Mouse (Mus musculus) ES-E14 (cell line): ENCODE results near the gene Chst15. TPM values are rescaled to one million over a fixed set of nuclear protein-coding genes. Genes with fewer than 3 reads are reported as not detected.

Experiments
- DNase-seq: peaks from one replicate; pipeline ENCODE4 v3.0.0-alpha.2; 2013; ENCODE audit warnings: low read depth, low spot score
- H3K27ac ChIP-seq: 2 replicates; pipeline ENCODE4 v1.5.1; 2012; ENCODE audit warnings: low read depth, mild to moderate bottlenecking, low read length, moderate library complexity, mixed read lengths; ENCODE audit not compliant: poor library complexity, insufficient read depth, severe bottlenecking
- H3K36me3 ChIP-seq: 2 replicates; pipeline ENCODE4 v1.6.1; 2012; ENCODE audit warnings: mild to moderate bottlenecking, low read length, moderate library complexity, mixed read lengths; ENCODE audit not compliant: control insufficient read depth, poor library complexity, insufficient read depth, severe bottlenecking
- H3K4me1 ChIP-seq, 2 experiments: fragments of 150-350 bp in 1 of 2; sonication (generic) in 1 of 2; 2 replicates each; pipeline ENCODE4 v1.6.1; 2012; ENCODE audit warnings: low read length in 2 of 2, mild to moderate bottlenecking in 1 of 2, mixed read lengths in 1 of 2; ENCODE audit not compliant: control insufficient read depth in 2 of 2, insufficient read depth in 2 of 2, poor library complexity in 1 of 2
- H3K4me3 ChIP-seq, 2 experiments: fragments of 150-350 bp in 1 of 2; sonication (generic) in 1 of 2; 2 replicates each; pipeline ENCODE4 v1.5.1; 2012; ENCODE audit warnings: low read length in 2 of 2, low read depth in 1 of 2, mild to moderate bottlenecking in 1 of 2, mixed read lengths in 1 of 2; ENCODE audit not compliant: insufficient read depth in 1 of 2, poor library complexity in 1 of 2, severe bottlenecking in 1 of 2
- H3K9ac ChIP-seq: 2 replicates; pipeline ENCODE4 v1.6.1; 2012; ENCODE audit warnings: low read depth, mild to moderate bottlenecking, low read length, mixed read lengths; ENCODE audit not compliant: poor library complexity, insufficient read depth, severe bottlenecking
- H3K9me3 ChIP-seq: fragments of 150-350 bp; sonication (generic); 2 replicates; pipeline ENCODE4 v1.6.1; 2012; ENCODE audit warnings: low read depth, mild to moderate bottlenecking, low read length; ENCODE audit not compliant: control insufficient read depth, insufficient read depth
- CHD2 ChIP-seq: IDR thresholded peaks from 2 replicates; pipeline ENCODE4 v1.6.1; 2014; ENCODE audit warnings: mild to moderate bottlenecking, low read depth, low read length, inconsistent platforms
- HCFC1 ChIP-seq: IDR thresholded peaks from 2 replicates; pipeline ENCODE4 v1.6.1; 2012; ENCODE audit warnings: low read length, inconsistent platforms, borderline replicate concordance; ENCODE audit not compliant: insufficient read depth
- MAFK ChIP-seq: IDR thresholded peaks from 2 replicates; pipeline ENCODE4 v1.6.1; 2014; ENCODE audit warnings: mild to moderate bottlenecking, low read depth, low read length, inconsistent platforms; ENCODE audit not compliant: insufficient read depth
- ZC3H11A ChIP-seq: IDR thresholded peaks from 2 replicates; pipeline ENCODE4 v1.6.1; 2012; ENCODE audit warnings: low read depth, mild to moderate bottlenecking, inconsistent platforms, low read length, borderline replicate concordance
- ZNF384 ChIP-seq: IDR thresholded peaks from 2 replicates; pipeline ENCODE4 v1.6.1; 2012; ENCODE audit warnings: low read depth, low read length, inconsistent platforms
- in situ Hi-C, 2 experiments: fragments of 600-800 bp; cut with MboI; formaldehyde crosslinking; loops; one replicate each; pipeline ENCODE4 v1.15.1; 2025; ENCODE audit warnings: low sequenced_read_pairs in 2 of 2, inconsistent platforms in 1 of 2; ENCODE audit not compliant: unreplicated experiment in 2 of 2
- total RNA-seq: library from RNA; depleted of rRNA; stranded (reverse); fragments of 300-350 nt; gene quantifications from 2 replicates; pipeline ENCODE4 v1.2.3, GENCODE M21; 2012

Chst15 gene
- total RNA-seq, 1 experiment, result 8.4 TPM

- no peaks in the 10 kb centered on the region for H3K36me3 ChIP-seq
- in situ Hi-C loops, result loop anchor here in 1 of 2 experiments (25.0 kb wide), 1 partner anchor 650 kb away; no protein-coding TSS in a partner anchor
- H3K9me3 ChIP-seq, result no peaks in the 10 kb centered on the region
- no peak for TF ChIP-seq MAFK
- no peak for TF ChIP-seq ZC3H11A
- no peak overlapping the region for H3K9ac ChIP-seq
- H3K4me3 ChIP-seq, result no peak overlapping the region
- DNase-seq, result no peak
- peaks cover 0 to 7% of the 10 kb centered on the region in 2 experiments; a peak in 1 of 4 replicates for H3K4me1 ChIP-seq
- no peak overlapping the region for H3K27ac ChIP-seq
These were observed 79.8 kb downstream of the Chst15 start for GRCm38 (mm10) chr7:132237191-132237590.

GRCm38 (mm10) chr7:132236789-132237188 lies 80.2 kb downstream of the Chst15 start:
- peaks cover 0 to 5% of the 10 kb centered on the region in 2 experiments; a peak in 1 of 4 replicates for H3K4me1 ChIP-seq
- DNase-seq, result no peak
- H3K36me3 ChIP-seq, result no peaks in the 10 kb centered on the region
- H3K9ac ChIP-seq, result no peak overlapping the region
- no peaks in the 10 kb centered on the region for H3K9me3 ChIP-seq
- H3K27ac ChIP-seq, result no peak overlapping the region
- TF ChIP-seq MAFK (no peak), HCFC1 (no peak), CHD2 (no peak), ZNF384 (no peak), ZC3H11A (no peak)
- in situ Hi-C loops, result loop anchor here in 1 of 2 experiments (25.0 kb wide), 1 partner anchor 651 kb away; no protein-coding TSS in a partner anchor
- H3K4me3 ChIP-seq, result no peak overlapping the region

GRCm38 (mm10) chr7:132234250-132234649 lies 82.8 kb downstream of the Chst15 start:
- Histone ChIP-seq H3K4me3 (no peak overlapping the region), H3K9me3 (no peaks in the 10 kb centered on the region), H3K27ac (no peak overlapping the region), H3K9ac (no peak overlapping the region), H3K36me3 (no peaks in the 10 kb centered on the region), H3K4me1 (peaks cover 0 to 5% of the 10 kb centered on the region in 2 experiments; a peak in 1 of 4 replicates)
- TF ChIP-seq ZNF384 (no peak), ZC3H11A (no peak), CHD2 (no peak), HCFC1 (no peak), MAFK (no peak)
- in situ Hi-C loops, result loop anchor here in 1 of 2 experiments (25.0 kb wide), 1 partner anchor 653 kb away; no protein-coding TSS in a partner anchor
- DNase-seq, result no peak

GRCm38 (mm10) chr7:132233732-132234131 lies 83.3 kb downstream of the Chst15 start:
- no peaks in the 10 kb centered on the region for H3K36me3 ChIP-seq
- no peak overlapping the region for H3K27ac ChIP-seq
- TF ChIP-seq MAFK (no peak), CHD2 (no peak), HCFC1 (no peak), ZNF384 (no peak), ZC3H11A (no peak)
- in situ Hi-C loops, result loop anchor here in 1 of 2 experiments (25.0 kb wide), 1 partner anchor 654 kb away; no protein-coding TSS in a partner anchor
- no peak for DNase-seq
- H3K9me3 ChIP-seq, result no peaks in the 10 kb centered on the region
- H3K4me1 ChIP-seq, result peaks cover 0 to 5% of the 10 kb centered on the region in 2 experiments; a peak in 1 of 4 replicates
- H3K4me3 ChIP-seq, result no peak overlapping the region
- H3K9ac ChIP-seq, result no peak overlapping the region

- no peak for DNase-seq
- in situ Hi-C loops, result loop anchor here in 1 of 2 experiments (25.0 kb wide), 1 partner anchor 654 kb away; no protein-coding TSS in a partner anchor
- TF ChIP-seq ZNF384 (no peak), ZC3H11A (no peak), HCFC1 (no peak), MAFK (no peak)
- Histone ChIP-seq H3K36me3 (no peaks in the 10 kb centered on the region), H3K27ac (no peak overlapping the region), H3K9me3 (no peaks in the 10 kb centered on the region), H3K4me1 (peaks cover 0 to 5% of the 10 kb centered on the region in 2 experiments; a peak in 1 of 4 replicates), H3K9ac (no peak overlapping the region), H3K4me3 (no peak overlapping the region)
These were observed 84.1 kb downstream of the Chst15 start for GRCm38 (mm10) chr7:132232937-132233336.
